Mouse (Mus musculus) kidney, embryonic 14.5 days (tissue): Measurements from ENCODE around the gene 9330161L09Rik. TPM values are rescaled to one million over a fixed set of nuclear protein-coding genes. Genes with fewer than 3 reads are reported as not detected.
A peak's percentile ranks its signal among the peaks of the same experiment; 100 is the strongest.

Source experiments
- ATAC-seq: fragments of 200-750 bp; cut with Nextera tagmentation; 2 replicates; pipeline ENCODE4 v1.8.0; 2017; ENCODE audit warnings: moderate number of reproducible peaks, mild to moderate bottlenecking, moderate TSS enrichment, moderate library complexity; ENCODE audit not compliant: low FRiP score, low TSS enrichment
- H3K27ac ChIP-seq: fragments of 300-500 bp; sonication (generic); 2 replicates; pipeline ENCODE4 v1.5.1; 2014; ENCODE audit warnings: low read depth, mild to moderate bottlenecking, low read length, moderate library complexity, mixed read lengths
- H3K27me3 ChIP-seq: fragments of 300-500 bp; sonication (generic); 2 replicates; pipeline ENCODE4 v1.6.1; 2014; ENCODE audit warnings: mild to moderate bottlenecking, low read length; ENCODE audit not compliant: control insufficient read depth, insufficient read depth
- H3K36me3 ChIP-seq: fragments of 300-500 bp; sonication (generic); 2 replicates; pipeline ENCODE4 v1.6.1; 2014; ENCODE audit warnings: low read length, mixed read lengths; ENCODE audit not compliant: control insufficient read depth, insufficient read depth
- H3K4me1 ChIP-seq: fragments of 300-500 bp; sonication (generic); 2 replicates; pipeline ENCODE4 v1.6.1; 2014; ENCODE audit warnings: low read length, mixed read lengths; ENCODE audit not compliant: control insufficient read depth, insufficient read depth
- H3K4me2 ChIP-seq: fragments of 300-500 bp; sonication (generic); replicated peaks from 2 replicates; pipeline ENCODE4 v1.6.1; 2014; ENCODE audit warnings: low read depth, mild to moderate bottlenecking, low read length
- H3K4me3 ChIP-seq: fragments of 300-500 bp; sonication (generic); 2 replicates; pipeline ENCODE4 v1.5.1; 2014; ENCODE audit warnings: mild to moderate bottlenecking, low read length
- H3K9ac ChIP-seq: fragments of 300-500 bp; sonication (generic); 2 replicates; pipeline ENCODE4 v1.6.1; 2014; ENCODE audit warnings: low read depth, mild to moderate bottlenecking, low read length, moderate library complexity
- H3K9me3 ChIP-seq: fragments of 300-500 bp; sonication (generic); 2 replicates; pipeline ENCODE4 v1.6.1; 2016; ENCODE audit warnings: low read length; ENCODE audit not compliant: control insufficient read depth
- WGBS: fragments of 180-500 bp; shearing (Covaris S2); extraction: QIAGEN DNeasy Blood & Tissue Kit; methylation state at CpG from one replicate; pipeline ENCODE4 v1.1.7; 2014; 5-methylcytosine and 5-hydroxymethylcytosine counted together
- polyA plus RNA-seq: library from polyadenylated mRNA; unstranded; fragments of >200 nt; fragmentation: Nextera tagmentation; extraction: Ambion mirVana; gene quantifications from 2 replicates; pipeline ENCODE4 v1.2.1, GENCODE M21; 2014

The 9330161L09Rik gene
- polyA plus RNA-seq, 1 experiment from 2014 or later, result 0.22 TPM

GRCm38 (mm10) chr12:103433986-103434731 lies 26.5 kb upstream of the 9330161L09Rik start, which contains the start of gene Ifi27:
Ifi27 (plus strand) TSS chr12:103434211.
- no peaks in the 10 kb centered on the region for H3K4me1 ChIP-seq
- H3K36me3 ChIP-seq, result no peaks in the 10 kb centered on the region
- no peak within 1 kb of the TSS for H3K27ac ChIP-seq
- WGBS, result 50% methylated on average over 8 of the region's 8 CpGs
- H3K27me3 ChIP-seq, result no peaks in the 10 kb centered on the region
- H3K9ac ChIP-seq, result no peak within 1 kb of the TSS
- peak within 1 kb of the TSS; percentile 2; the same call in 1 of the 2 replicates for H3K4me3 ChIP-seq
- peak within 1 kb of the TSS; percentile 11; the same call in 1 of the 2 replicates for H3K4me2 ChIP-seq
- H3K9me3 ChIP-seq, result no peaks in the 10 kb centered on the region
- peak; percentile 92 for ATAC-seq

- Histone ChIP-seq H3K4me3 (no peak overlapping the region), H3K36me3 (no peaks in the 10 kb centered on the region), H3K27ac (no peak overlapping the region), H3K4me2 (no peak overlapping the region), H3K9ac (no peak overlapping the region), H3K9me3 (no peaks in the 10 kb centered on the region), H3K4me1 (no peaks in the 10 kb centered on the region), H3K27me3 (no peaks in the 10 kb centered on the region)
- ATAC-seq, result no peak
- WGBS, result 85% methylated on average over 2 of the region's 2 CpGs
These were observed 25.8 kb upstream of the 9330161L09Rik start for GRCm38 (mm10) chr12:103433430-103433829.

GRCm38 (mm10) chr12:103426710-103427109 lies 19.1 kb upstream of the 9330161L09Rik start:
- 0 out of 2 replicates have a peak, but pooled peaks cover 6% of the 10 kb centered on the region for H3K4me1 ChIP-seq
- no peak overlapping the region for H3K4me2 ChIP-seq
- ATAC-seq, result no peak
- no peaks in the 10 kb centered on the region for H3K9me3 ChIP-seq
- H3K36me3 ChIP-seq, result peaks cover 19% of the 10 kb centered on the region
- no peaks in the 10 kb centered on the region for H3K27me3 ChIP-seq
- H3K4me3 ChIP-seq, result no peak overlapping the region
- no peak overlapping the region for H3K27ac ChIP-seq
- 89% methylated on average over 7 of the region's 7 CpGs for WGBS
- H3K9ac ChIP-seq, result no peak overlapping the region

- peak; percentile 100 for ATAC-seq
- H3K27ac ChIP-seq, result no peak within 1 kb of the TSS
- peaks cover 19% of the 10 kb centered on the region for H3K36me3 ChIP-seq
- WGBS, result 1% methylated on average over 33 of the region's 33 CpGs
- no peaks in the 10 kb centered on the region for H3K27me3 ChIP-seq
- 0 out of 2 replicates have a peak, but pooled peaks cover 9% of the 10 kb centered on the region for H3K4me1 ChIP-seq
- H3K9ac ChIP-seq, result peak within 1 kb of the TSS; percentile 83
- H3K9me3 ChIP-seq, result no peaks in the 10 kb centered on the region
- peak within 1 kb of the TSS; percentile 91 for H3K4me2 ChIP-seq
- peak within 1 kb of the TSS; percentile 97 for H3K4me3 ChIP-seq
These were observed 18.3 kb upstream of the 9330161L09Rik start, which contains the start of gene Ddx24 for GRCm38 (mm10) chr12:103425729-103426470. Ddx24 (minus strand) TSS chr12:103425830.

- Histone ChIP-seq H3K4me3 (peak overlapping the region; percentile 97), H3K4me1 (0 out of 2 replicates have a peak, but pooled peaks cover 9% of the 10 kb centered on the region), H3K4me2 (peak overlapping the region; percentile 91), H3K27ac (no peak overlapping the region), H3K36me3 (peaks cover 19% of the 10 kb centered on the region), H3K9ac (peak overlapping the region; percentile 83), H3K9me3 (no peaks in the 10 kb centered on the region), H3K27me3 (no peaks in the 10 kb centered on the region)
- no peak for ATAC-seq
- 8% methylated on average over 33 of the region's 33 CpGs for WGBS
These were observed 17.6 kb upstream of the 9330161L09Rik start for GRCm38 (mm10) chr12:103425016-103425728.

- H3K9me3 ChIP-seq, result no peaks in the 10 kb centered on the region
- no peak overlapping the region for H3K4me2 ChIP-seq
- H3K27me3 ChIP-seq, result no peaks in the 10 kb centered on the region
- H3K27ac ChIP-seq, result no peak overlapping the region
- H3K4me3 ChIP-seq, result no peak overlapping the region
- no peaks in the 10 kb centered on the region for H3K4me1 ChIP-seq
- ATAC-seq, result no peak
- WGBS, result 94% methylated on average over 10 of the region's 10 CpGs
- H3K36me3 ChIP-seq, result peaks cover 84% of the 10 kb centered on the region
- H3K9ac ChIP-seq, result no peak overlapping the region
These were observed 524 bp upstream of the 9330161L09Rik start for GRCm38 (mm10) chr12:103408144-103408543.

- no peak overlapping the region for H3K4me2 ChIP-seq
- no peaks in the 10 kb centered on the region for H3K9me3 ChIP-seq
- H3K9ac ChIP-seq, result no peak overlapping the region
- no peak for ATAC-seq
- H3K27me3 ChIP-seq, result no peaks in the 10 kb centered on the region
- H3K4me1 ChIP-seq, result no peaks in the 10 kb centered on the region
- WGBS, result 87% methylated on average over 18 of the region's 18 CpGs
- H3K4me3 ChIP-seq, result no peak overlapping the region
- peaks cover 46% of the 10 kb centered on the region for H3K36me3 ChIP-seq
- H3K27ac ChIP-seq, result no peak overlapping the region
These were observed 3.5 kb downstream of the 9330161L09Rik start for GRCm38 (mm10) chr12:103404131-103404530.

GRCm38 (mm10) chr12:103396751-103397150 lies 10.9 kb downstream of the 9330161L09Rik start:
- Histone ChIP-seq H3K27ac (no peak overlapping the region), H3K9ac (no peak overlapping the region), H3K9me3 (no peaks in the 10 kb centered on the region), H3K4me2 (no peak overlapping the region), H3K27me3 (no peaks in the 10 kb centered on the region), H3K36me3 (no peaks in the 10 kb centered on the region), H3K4me1 (no peaks in the 10 kb centered on the region), H3K4me3 (no peak overlapping the region)
- ATAC-seq, result no peak
- WGBS, result 79% methylated on average over 7 of the region's 7 CpGs
